Mouse (Mus musculus) cerebellum, adult 18-20 months (tissue): ENCODE measurements around the gene Krt83.
"Not testable (repeated sequence)": the region's sequence is repeated elsewhere in the genome, so short reads cannot be mapped to it uniquely, and the experiment has no call there.

Experiments
- DNase-seq, 2 experiments: peaks; one replicate each; pipeline ENCODE4 v3.0.0; 2021

The Krt83 gene

DNA sequence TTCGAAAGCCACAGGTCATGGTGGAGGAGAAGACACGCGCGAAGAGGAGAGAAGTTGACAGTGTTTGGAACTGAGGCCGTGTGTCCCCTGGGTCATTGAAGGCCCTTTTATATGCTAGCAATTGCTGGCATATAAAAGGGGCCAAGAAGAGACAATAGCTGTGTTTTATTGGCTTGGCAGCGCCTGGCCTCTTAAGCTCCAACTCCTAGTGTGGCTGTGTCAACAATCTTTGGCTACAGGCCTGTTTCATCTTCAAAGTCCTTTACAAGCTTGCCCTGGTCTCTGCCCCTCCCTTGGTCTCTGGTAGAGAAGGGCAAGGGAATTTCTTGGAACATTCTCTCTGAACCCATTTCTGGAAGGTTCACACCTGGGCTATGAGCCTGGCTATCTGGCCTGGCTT, at the start of gene Krt83:
Gene Krt83 (minus strand): TSS at position 82 of the 400 bp plus-strand sequence.
- no peak for DNase-seq

DNA sequence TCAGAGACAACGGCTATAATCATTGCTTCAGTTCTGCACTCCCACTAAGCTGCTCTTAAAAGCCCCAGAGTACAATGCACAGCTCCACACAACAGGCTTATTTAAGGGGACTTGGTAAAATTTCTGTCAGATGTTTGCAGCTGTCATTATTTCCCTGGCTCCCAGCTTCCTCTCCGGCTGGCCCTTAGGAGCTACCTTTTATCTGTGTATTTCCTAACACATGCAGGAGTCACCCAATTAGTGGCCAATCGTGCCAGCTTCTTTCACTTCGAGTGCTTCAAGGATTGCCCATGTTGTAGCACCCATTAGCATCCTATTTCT, 47.2 kb upstream of the Krt83 start:
- DNase-seq = no peak

GRCm38 (mm10) chr15:101537864-101538579, 46.7 kb upstream of the Krt83 start:
- DNase-seq = no peak

- no peak for DNase-seq
Observed at GRCm38 (mm10) chr15:101536054-101536850, 44.9 kb upstream of the Krt83 start.

GRCm38 (mm10) chr15:101532720-101533119, 41.4 kb upstream of the Krt83 start, which contains the start of gene Krt84:
TSS of gene Krt84 (minus strand) at chr15:101532820.
- DNase-seq = no peak

DNA sequence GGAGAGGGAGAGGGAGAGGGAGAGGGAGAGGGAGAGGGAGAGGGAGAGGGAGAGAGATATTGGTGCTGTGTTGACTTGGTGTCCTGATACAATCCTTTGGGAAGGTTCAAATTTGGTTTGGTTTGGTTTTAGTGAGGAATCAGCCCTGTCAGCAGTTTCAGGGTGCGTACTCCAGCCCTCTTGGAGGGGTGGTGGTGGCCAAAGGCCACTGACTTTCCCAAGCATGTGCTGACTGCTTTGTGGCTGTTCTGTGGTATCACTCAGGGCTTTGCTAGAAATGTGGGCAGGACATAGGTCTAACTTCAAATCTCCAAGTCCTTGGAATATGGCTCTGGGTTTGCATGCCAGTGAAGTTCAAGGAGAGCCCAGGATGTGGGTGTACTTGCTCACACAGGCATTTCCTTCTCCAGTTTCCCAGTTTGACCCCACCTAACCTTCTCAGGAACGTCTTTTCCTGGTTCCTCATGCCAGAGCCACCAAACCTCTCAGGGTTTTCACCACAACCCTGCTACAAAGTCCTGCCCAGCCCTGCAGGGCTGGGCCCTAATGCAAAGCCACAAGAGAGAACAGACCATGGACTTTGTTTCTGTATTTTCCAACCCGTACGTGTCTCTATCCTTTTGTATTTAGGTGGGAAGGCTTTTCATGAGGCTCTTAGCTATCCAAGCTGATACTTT, 31.4 kb upstream of the Krt83 start:
- DNase-seq = no peak

- DNase-seq = peak; percentile 70 to 74
Observed at GRCm38 (mm10) chr15:101519792-101520191, 28.5 kb upstream of the Krt83 start.

GRCm38 (mm10) chr15:101517161-101517560, 25.8 kb upstream of the Krt83 start, which contains the start of gene Gm49425:
TSS of gene Gm49425 (minus strand) at chr15:101517261.
- not testable (repeated sequence) for DNase-seq

- DNase-seq = no peak
Observed at GRCm38 (mm10) chr15:101508247-101508646, 16.9 kb upstream of the Krt83 start.

GRCm38 (mm10) chr15:101506896-101507758, 15.8 kb upstream of the Krt83 start:
- no peak for DNase-seq

- DNase-seq = peak in 1 of 2 experiments; percentile 7
Observed at GRCm38 (mm10) chr15:101497181-101497580, 5.9 kb upstream of the Krt83 start.

GRCm38 (mm10) chr15:101495266-101495665, 4.0 kb upstream of the Krt83 start:
- DNase-seq = no peak

GRCm38 (mm10) chr15:101494203-101494602, 2.9 kb upstream of the Krt83 start:
- no peak for DNase-seq

- DNase-seq = no peak
Observed at GRCm38 (mm10) chr15:101493713-101494112, 2.4 kb upstream of the Krt83 start.

DNA sequence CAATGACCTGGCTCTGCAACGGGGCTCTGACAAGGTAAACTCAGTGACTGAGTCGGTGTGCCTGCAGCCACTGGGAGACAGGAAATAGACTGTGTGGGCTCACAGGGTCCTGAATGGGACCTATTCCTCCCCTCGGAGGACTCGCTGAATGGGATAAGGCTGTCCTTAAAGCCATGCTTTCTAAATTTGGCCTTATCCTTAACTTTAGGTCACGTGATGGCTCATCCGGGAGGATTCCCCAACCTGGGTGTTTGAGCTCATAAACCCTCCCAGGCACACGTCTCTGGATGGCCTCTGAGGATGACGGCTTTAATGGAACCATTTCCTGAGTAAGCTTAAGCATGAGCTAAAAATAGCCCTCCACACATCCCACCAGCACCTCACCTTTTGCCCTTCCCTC, 1.4 kb upstream of the Krt83 start:
- no peak for DNase-seq

GRCm38 (mm10) chr15:101485911-101486635, 5.2 kb downstream of the Krt83 start:
- no peak for DNase-seq

GRCm38 (mm10) chr15:101484939-101485338, 6.4 kb downstream of the Krt83 start:
- no peak for DNase-seq

GRCm38 (mm10) chr15:101483646-101484045, 7.7 kb downstream of the Krt83 start:
- no peak for DNase-seq

GRCm38 (mm10) chr15:101482056-101482455, 9.3 kb downstream of the Krt83 start:
- DNase-seq = no peak

- DNase-seq = no peak
Observed at GRCm38 (mm10) chr15:101479666-101480060, 11.6 kb downstream of the Krt83 start.

GRCm38 (mm10) chr15:101479007-101479665, 12.2 kb downstream of the Krt83 start:
- peak; percentile 20 to 35 for DNase-seq
